Mouse (Mus musculus): ENCODE results near the gene Tmprss6. TPM values are rescaled to one million over a fixed set of nuclear protein-coding genes. Genes with fewer than 3 reads are reported as not detected.
A peak's percentile ranks its signal among the peaks of the same experiment; 100 is the strongest.

Tmprss6 gene
- total RNA-seq, 2 experiments from 2014 or later: not detected

DNA sequence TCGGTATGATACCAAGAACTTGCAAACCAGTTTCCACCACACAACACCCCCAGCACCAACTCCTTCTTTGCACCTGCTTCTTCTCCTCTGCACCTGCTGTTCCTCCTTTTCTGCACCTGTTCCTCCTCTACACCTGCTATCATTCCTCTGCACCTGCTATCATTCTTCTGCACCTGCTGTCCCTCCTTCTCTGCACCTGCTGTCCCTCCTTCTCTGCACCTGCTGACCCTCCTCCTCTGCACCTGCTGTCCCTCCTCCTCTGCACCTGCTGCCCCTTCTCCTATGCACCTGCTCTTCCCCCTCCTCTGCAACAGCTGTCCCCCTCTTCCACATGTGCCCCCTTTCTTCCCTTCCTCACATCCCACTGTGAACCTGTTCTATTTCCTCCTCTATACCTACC, 18.1 kb upstream of the Tmprss6 start:
- no peak for DNase-seq
- intact Hi-C loops (cut with DNase I): no loop called here

- DNase-seq: no peak
- intact Hi-C loops (cut with DNase I): no loop called here
Observed at GRCm38 (mm10) chr15:78483311-78483710, 14.9 kb upstream of the Tmprss6 start.

DNA sequence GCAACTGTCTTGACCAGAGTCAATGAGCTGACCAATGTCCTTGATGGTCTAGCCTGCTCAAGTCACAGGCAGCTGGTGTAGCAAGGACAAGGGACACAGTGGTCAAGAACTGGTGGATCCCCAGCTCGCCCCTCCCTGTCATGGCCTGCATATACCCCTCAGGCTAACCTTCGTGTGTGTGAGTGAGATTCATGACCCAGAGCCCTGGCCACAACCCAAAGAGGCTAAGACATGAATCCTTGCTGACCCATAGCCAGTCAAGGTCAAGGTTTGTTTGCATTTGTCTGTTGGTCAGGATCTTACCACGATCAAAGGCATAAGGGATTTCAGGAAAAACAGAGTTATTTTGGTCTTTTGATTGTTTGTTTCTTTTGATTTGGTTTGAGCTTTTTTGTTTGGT, 14.1 kb upstream of the Tmprss6 start:
- DNase-seq: no peak
- intact Hi-C loops (cut with DNase I): no loop called here

DNA sequence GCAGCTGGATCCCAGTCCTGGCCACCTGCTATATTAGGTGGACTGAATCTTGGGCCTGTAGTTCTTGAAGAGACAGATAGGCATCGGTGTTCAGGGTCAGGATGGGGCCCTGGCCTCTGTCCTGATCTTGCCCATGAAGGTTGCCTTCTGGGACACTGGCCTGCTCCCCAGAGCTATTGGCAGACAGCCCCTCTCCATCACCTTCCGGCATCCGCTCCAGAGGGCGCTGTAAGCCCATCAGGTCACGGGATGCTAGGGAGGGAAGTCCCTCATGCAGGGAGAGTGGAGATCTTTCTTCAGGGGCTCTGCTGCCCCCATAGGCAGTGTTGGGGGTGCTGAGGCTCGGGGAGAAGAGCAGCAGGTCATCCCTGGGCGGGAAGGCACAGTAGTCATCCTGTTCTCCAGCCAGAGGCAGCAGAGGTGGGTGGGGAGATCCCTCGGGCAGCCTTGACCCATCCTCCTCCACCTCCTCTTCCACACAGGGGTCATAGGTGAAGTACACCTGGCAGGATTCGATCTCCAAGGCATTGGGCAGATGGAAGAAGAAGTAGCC, 13.1 kb upstream of the Tmprss6 start:
- DNase-seq: peak; percentile 10 to 17

DNA sequence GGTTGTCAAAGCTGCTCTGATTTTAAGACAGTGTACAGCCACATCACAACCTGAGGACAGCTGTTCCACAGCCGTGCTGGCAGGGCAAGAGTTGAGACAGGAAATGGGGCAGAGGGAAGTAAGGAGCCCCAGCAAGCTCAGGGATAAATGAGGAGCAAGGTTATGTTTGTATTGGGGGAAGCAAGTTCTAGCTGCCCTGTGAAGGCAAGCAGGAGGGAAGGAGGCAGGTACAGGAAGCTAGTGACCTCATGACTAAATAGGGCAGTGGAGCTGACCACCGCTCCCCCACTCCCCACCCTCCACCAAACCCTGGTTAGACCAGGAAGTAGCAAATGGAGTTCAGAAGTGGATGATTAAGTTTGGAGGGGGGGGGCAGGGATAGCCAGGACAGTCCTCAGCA, 12.6 kb upstream of the Tmprss6 start:
- intact Hi-C loops (cut with DNase I): no loop called here
- DNase-seq: no peak

More for the DNA sequence above, 13.1 kb upstream of the Tmprss6 start:
- intact Hi-C loops (cut with DNase I): no loop called here

DNA sequence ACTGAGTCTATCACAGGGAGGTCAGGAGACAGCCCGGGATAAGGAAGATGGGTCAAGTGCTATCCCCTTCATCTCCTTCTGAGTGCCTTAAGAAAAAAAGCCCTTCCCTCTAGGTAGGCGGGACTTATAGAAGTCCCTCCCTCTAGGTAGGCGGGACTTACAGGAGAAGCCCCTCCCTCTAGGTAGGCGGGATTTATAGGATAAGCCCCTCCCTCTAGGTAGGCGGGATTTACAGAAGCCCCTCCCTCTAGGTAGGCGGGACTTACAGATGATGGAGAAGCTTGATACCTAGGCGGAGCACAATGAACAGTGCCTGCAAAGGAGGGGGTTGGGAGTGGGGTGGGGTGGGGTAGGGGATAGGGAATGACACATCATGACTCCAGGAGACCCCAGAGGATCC, 11.7 kb upstream of the Tmprss6 start:
- no peak for DNase-seq
- intact Hi-C loops (cut with DNase I): no loop called here

GRCm38 (mm10) chr15:78479470-78479869, 11.0 kb upstream of the Tmprss6 start:
- intact Hi-C loops (cut with DNase I): no loop called here

GRCm38 (mm10) chr15:78478073-78478472, 9.6 kb upstream of the Tmprss6 start:
- DNase-seq: no peak
- intact Hi-C loops (cut with DNase I): no loop called here

More at GRCm38 (mm10) chr15:78479470-78479869, 11.0 kb upstream of the Tmprss6 start:
- DNase-seq: no peak

DNA sequence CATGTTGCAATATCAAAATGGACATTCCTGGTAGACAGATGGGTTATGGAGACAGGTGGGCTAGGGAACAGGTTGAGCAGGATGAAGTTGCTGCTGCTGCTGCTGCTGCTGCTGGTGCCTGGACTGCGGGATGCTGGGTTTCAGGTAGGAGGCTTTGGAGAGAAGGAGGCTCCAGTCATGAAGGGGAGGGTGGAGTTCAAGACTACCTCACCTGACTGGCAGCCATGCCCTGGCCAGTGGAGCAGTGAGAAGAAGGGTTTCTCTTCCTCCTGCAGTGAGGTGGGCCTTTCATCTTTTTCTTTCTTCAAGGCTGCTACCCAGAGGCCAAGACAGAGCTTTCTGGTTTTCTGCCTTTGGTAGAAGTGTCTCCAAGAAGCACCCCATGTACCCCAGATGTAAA, 8.4 kb upstream of the Tmprss6 start:
- DNase-seq: no peak
- intact Hi-C loops (cut with DNase I): no loop called here

GRCm38 (mm10) chr15:78475604-78476031, 7.2 kb upstream of the Tmprss6 start:
- DNase-seq: no peak
- intact Hi-C loops (cut with DNase I): no loop called here

DNA sequence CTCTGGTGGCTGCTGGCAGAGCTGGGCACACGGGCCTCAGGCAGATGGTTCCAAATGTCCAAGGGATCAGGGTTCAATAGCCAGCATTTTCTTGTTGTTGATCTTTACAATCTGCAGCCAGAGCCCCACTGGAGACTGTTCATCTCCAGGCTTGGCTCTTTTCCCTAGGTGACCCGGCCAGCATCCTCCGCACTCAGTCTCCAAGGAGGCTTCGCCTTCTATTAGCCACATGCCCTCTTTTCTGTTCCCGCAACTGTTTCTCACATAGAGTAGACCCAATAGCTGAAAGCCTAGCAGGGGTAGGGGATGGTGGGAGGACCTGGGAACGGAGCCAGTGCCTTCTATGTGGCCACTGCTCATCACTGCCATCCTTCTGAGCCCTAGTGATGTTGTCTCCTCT, 5.0 kb upstream of the Tmprss6 start:
- DNase-seq: no peak
- intact Hi-C loops (cut with DNase I): no loop called here

DNA sequence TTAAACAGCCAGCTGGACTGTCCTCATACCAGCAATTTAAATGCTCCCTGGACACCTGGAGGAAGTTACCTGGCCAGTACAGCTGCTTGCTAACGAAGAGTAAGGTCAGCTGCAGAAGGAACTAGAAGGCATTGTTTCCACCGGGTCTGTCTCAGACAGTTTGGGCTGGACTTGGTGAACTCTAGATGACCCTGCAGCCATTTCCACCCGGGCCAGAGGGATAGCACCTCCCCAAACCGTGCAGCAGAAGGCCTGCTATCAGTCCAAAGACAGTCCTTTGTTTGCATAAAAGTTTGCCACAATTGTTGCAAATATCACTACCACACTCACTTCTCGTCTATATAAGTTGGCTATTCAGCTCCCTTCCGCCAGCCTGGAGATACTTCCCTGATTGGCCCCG, 3.5 kb upstream of the Tmprss6 start:
- intact Hi-C loops (cut with DNase I): no loop called here

GRCm38 (mm10) chr15:78470495-78471276, 2.3 kb upstream of the Tmprss6 start:
- DNase-seq: no peak
- intact Hi-C loops (cut with DNase I): no loop called here

More for the DNA sequence above, 3.5 kb upstream of the Tmprss6 start:
- DNase-seq: no peak

GRCm38 (mm10) chr15:78467570-78467969, 864 bp downstream of the Tmprss6 start:
- DNase-seq: no peak
- intact Hi-C loops (cut with DNase I): no loop called here

GRCm38 (mm10) chr15:78466809-78467208, 1.6 kb downstream of the Tmprss6 start:
- DNase-seq: no peak
- intact Hi-C loops (cut with DNase I): no loop called here

DNA sequence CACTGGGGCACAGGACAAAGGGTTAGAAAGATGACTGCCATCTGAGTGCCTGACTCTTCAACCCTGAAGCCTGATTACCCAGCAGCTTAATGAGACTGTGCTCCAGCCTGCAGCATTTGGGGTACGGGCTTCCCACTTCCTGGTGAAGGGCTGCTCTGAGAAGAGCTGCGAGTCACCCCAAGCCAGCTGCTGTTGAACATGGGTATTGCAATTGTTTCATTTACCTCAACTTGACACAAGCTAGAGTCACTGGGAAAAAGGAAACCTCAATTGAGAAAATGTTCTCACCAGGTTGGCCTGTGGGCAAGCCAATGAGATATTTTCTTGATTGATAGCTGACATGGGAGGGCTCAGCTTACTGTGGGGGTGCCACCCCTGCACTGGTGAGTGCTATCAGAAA, 5.5 kb downstream of the Tmprss6 start:
- intact Hi-C loops (cut with DNase I): no loop called here
- no peak for DNase-seq

DNA sequence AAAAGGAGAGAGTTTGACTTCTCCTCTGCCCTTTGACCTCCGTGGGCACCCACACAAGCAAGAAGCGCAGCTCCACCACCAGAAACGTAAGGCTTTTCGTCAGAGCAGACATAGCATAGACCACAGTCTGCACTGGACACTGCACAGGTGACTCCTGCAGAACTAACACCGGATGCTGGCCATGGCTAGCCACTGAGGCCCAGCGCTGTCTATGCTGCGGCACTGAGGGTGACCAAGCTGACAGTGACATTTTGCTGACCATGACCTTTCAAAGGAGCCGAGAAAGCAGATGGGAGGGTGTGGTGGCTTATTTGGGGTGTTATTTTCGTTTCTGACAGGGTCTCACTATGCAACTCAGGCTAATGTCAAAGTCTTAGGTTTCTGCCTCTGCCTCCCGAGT, 11.2 kb downstream of the Tmprss6 start:
- intact Hi-C loops (cut with DNase I): no loop called here
- no peak for DNase-seq

DNA sequence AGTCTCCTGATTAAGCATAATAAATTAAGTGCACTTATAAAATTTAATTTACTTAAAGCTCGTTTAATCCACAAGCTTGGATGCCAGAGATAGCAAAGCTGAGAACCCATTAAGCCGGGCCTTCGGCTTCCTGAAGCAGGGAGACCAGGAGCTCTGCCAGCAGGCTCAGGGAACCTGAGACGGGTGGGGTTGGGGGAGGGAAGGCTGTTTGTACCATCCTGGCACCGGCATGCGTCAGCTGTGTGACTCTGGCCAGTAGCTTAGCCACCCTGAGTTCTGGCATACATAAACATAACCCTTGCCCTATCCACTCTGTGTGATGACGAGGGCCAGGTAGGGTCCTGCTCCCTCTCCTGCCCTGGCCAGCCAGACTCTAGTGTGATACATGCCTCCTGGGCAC, 12.4 kb downstream of the Tmprss6 start:
- no peak for DNase-seq
- intact Hi-C loops (cut with DNase I): no loop called here

- intact Hi-C loops (cut with DNase I): no loop called here
Observed at GRCm38 (mm10) chr15:78455168-78455567, 13.3 kb downstream of the Tmprss6 start.

GRCm38 (mm10) chr15:78452929-78453328, 15.5 kb downstream of the Tmprss6 start:
- intact Hi-C loops (cut with DNase I): no loop called here
- no peak for DNase-seq

More at GRCm38 (mm10) chr15:78455168-78455567, 13.3 kb downstream of the Tmprss6 start:
- no peak for DNase-seq

DNA sequence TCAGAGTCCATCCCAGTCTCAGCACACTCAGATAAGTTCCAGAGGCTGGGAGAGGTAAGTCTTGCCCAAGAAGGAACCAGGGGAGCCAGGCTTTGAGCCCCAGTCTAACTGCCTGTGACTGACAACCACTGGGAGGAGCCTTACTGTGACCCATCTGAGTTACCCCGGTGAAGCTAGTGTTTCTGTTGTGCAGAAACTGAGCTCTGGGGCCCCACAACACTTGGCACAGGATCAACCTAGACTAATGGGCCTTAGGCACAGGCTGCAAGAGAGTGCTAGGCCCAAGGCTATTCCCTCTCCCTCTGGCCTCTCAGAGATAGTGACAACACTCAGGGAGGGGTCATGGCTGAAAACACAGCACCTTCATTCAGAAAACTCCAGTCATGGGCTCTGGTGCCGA, 17.2 kb downstream of the Tmprss6 start:
- no peak for DNase-seq
- intact Hi-C loops (cut with DNase I): no loop called here

DNA sequence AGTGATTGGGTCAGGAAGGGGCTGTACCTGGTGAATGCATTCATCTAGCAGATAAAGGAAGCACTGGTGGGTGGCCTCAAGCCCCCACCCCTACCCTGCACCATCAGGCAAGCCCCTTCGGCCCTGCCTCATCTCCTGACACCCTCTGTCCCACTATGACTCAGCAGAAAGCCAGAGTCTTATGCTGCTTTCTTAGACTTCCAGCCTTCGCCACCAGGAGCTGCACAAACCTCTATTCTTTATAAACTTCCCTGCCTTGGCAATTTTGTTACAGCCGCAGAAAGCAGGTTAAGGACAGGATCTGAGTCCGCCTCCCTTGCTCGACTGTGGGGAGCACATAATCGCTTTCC, 18.0 kb downstream of the Tmprss6 start:
- no peak for DNase-seq
- intact Hi-C loops (cut with DNase I): no loop called here
